Mouse (Mus musculus): ENCODE measurements around the gene Cul7. TPM values are rescaled to one million over a fixed set of nuclear protein-coding genes. Genes with fewer than 3 reads are reported as not detected.

Gene Cul7
- 23.5 and 29.9 TPM in 2 replicates for polyA plus RNA-seq (2012; rRNA removed)

DNA sequence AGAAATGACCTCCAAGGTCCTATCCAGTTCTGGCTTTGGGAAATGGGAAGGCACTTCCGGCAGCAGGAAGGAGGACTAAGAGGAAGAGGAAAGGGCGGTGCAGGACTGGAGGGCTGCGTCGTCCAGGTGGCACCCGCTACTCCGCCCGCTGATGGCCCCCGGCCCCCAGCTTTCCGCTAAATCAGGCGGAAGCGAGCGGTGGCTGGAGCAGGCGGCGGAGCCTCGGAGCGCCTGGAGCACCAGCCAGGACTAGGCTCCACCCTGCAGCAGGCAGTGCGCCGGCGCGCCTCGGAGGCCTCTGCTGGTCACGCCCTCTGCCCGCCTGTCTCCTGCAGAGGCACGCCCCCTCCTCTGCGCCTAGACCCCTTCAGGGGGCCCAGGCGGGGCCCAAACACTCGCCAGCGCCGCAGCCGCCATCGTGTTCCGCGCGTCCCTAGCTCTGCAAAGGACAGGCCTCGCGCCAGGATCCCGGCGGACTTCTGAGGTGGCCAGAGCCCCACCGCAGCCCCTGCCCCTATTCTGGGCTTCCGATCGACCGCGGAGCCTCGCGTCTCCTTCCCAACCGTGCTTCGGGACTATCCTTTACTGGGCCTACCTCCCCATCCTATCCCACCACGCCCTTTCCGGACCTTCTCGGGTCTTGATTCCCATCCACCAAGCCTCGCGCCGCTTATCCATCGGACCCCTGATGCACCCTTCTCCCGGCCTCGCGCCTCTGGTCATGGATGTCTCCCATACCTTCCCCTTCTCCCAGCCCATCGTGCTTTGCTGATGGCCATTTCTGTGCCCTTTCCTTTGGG, at the start of gene Cul7:
Gene Cul7 (plus strand): TSS at position 106 of the 800 bp plus-strand sequence.
- DNase-seq (ENCODE audit: low spot score) = peak; percentile 78

DNA sequence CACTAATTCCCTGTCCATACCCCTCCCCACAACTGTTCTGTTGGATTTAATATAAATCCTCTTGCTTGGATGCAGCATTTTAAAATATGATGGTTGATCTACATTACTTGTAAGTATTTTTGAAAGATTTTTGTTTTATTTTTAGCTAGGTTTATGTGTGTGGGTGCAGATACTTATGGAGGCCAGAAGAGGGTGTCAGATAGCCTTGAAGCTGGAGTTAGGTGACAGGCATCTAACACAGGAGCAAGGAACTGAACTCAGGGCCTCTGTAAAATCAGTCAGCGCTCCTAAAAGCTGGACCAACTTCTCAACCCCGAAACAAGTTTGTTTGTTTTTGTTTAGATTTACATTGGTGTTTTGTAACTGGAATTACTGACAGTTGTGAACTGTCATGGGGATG, 49.6 kb upstream of the Cul7 start:
- DNase-seq (ENCODE audit: low spot score) = no peak

- DNase-seq (ENCODE audit: low spot score) = no peak
Observed at GRCm38 (mm10) chr17:46602212-46602611, 47.9 kb upstream of the Cul7 start.

GRCm38 (mm10) chr17:46603229-46603628, 46.9 kb upstream of the Cul7 start:
- no peak for DNase-seq (ENCODE audit: low spot score)

DNA sequence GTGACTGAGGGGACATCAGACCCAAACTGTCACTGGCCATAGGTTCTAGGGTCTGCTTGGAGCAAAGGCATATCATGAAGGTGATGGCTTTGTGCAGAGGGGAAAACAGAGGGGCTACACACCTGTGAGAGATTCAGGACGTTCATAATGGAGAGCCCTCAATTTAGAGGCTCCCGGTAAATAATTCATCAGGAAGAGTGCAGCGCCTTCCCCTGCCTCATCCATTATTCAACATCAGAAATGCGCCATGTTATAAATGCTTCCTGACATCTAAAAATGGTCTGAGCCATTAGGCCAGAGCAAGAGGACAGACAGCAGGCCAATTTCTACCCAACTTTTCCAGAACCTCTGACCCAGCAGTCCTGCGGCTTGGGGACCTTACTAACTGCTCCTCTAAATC, 45.0 kb upstream of the Cul7 start:
- no peak for DNase-seq (ENCODE audit: low spot score)

DNA sequence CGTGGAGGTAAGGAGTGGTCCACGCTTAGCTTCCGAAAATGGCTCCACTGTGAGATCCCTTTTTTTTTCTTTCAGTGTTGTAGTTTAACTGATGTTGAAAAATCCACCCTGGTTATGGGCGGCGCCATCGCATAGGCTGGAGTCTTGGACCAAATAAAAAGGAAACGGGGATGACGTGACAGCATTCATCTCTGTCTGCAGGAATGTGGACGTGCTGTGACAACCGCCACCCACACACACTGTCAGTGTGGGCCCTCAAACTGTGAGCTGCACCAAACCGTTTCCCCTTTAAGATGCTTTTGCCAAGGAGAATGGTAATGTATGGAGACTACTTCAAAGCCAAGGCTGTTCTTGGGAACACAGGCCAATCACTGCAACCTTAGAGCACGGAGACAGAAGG, 44.1 kb upstream of the Cul7 start:
- no peak for DNase-seq (ENCODE audit: low spot score)

- DNase-seq (ENCODE audit: low spot score) = no peak
Observed at GRCm38 (mm10) chr17:46609721-46610514, 40.2 kb upstream of the Cul7 start.

GRCm38 (mm10) chr17:46611316-46611715, 38.8 kb upstream of the Cul7 start:
- no peak for DNase-seq (ENCODE audit: low spot score)

- no peak for DNase-seq (ENCODE audit: low spot score)
Observed at GRCm38 (mm10) chr17:46612189-46612588, 37.9 kb upstream of the Cul7 start.

GRCm38 (mm10) chr17:46612820-46613219, 37.3 kb upstream of the Cul7 start:
- no peak for DNase-seq (ENCODE audit: low spot score)

DNA sequence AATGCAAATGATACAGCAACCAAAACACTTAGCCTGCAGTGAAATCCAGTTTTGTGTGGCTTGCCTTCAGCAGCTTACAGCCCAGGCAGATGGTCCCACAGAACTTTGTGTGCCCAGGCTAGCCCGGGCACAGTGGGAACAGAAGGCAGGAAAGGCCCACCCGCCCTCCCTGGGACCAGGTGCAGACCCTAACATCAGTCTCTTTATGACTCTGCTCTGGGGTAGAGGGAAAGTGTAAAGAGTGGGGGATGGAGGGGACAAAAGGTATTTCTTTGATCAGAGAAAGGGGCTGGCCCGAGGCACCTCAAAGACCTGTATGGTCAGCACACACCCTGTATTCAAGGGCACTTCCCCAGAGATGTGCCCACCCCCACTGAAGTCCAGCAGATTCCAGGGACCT, 36.9 kb upstream of the Cul7 start:
- DNase-seq (ENCODE audit: low spot score) = no peak

- no peak for DNase-seq (ENCODE audit: low spot score)
Observed at GRCm38 (mm10) chr17:46617799-46618198, 32.3 kb upstream of the Cul7 start.

GRCm38 (mm10) chr17:46618394-46618768, 31.8 kb upstream of the Cul7 start:
- DNase-seq (ENCODE audit: low spot score) = no peak

DNA sequence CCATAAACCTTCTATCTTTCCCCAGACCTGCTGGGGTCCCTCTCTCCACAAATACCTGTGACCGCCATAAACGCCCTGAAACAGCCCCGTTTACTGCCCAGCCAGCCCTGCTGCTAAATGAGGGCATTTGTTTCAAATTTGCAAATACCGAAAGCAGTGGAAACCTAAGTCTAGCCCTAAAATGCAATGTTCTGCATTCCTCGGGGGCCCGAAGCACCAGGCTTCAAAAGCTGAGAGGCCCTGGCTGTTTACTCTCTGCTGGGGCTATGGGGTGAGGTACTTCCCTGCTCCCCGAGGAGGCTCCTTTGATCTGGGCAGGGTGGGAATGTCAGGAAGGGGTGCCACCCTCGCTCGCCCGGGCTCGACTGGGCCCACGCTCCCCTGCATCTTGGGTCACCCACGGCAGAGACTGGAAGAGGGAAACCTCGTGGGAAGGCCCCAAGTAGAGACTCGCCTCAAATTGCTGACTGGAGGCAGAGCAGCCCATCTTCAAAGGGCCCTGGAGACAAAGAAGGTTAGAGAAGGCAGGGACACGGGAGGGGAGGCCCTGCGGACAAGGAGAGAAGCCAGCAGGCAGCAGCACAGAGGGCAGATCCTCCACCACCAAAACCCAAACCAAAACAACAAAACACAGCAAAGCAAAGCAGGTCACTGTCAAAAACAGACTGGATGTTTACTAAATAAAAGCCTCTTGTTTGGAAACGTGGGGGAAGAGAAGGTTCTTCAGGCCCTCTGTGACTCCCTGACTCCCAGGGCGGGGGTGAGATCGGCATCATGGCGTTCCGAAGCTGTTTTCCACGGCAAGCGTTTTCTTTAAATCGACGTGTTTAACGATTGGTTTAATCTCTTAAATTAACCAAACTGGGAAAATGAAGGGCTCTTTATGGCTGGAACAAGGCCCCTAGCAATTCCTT, 31.1 kb upstream of the Cul7 start:
- DNase-seq (ENCODE audit: low spot score) = no peak

- no peak for DNase-seq (ENCODE audit: low spot score)
Observed at GRCm38 (mm10) chr17:46619683-46620357, 30.3 kb upstream of the Cul7 start.

DNA sequence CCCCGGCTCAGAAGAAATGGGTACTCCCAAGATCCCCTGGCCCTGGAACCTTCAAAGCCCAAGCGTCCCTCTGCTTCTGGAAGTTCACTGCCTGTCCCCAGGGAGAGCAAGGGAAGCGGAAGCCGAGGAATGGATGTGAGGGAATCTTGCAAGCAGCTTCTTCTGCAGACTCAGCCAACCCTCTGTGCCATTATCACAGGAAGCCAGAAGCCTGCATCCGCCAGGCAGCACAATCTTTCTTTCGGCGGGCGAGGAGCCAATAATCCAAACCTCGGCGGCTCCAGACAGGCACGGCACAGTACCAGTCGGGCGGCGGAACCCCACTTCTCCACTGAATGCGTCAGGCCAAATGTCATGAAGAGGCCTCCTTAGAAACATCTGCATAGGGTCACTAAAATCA, 28.8 kb upstream of the Cul7 start:
- no peak for DNase-seq (ENCODE audit: low spot score)

DNA sequence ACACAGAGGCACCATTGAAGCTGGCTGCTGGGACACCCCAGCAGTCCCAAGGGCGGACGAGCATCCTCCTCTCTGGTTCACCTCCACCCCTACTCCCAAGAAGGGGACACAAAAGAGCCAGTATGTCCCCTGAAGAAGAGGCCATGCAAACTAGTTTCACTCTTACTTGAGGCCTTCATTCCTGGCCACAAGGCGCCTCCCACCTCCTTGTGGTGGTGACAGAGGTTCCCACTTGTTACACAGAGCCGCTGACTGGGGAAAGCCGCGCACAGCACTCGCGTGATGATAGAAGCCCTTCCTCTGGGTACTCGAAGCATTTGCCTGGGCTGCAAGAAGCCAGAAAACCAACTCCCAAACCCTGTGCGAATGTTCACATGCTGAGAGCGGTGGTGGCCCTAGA, 27.9 kb upstream of the Cul7 start:
- DNase-seq (ENCODE audit: low spot score) = no peak

- DNase-seq (ENCODE audit: low spot score) = no peak
Observed at GRCm38 (mm10) chr17:46623819-46624557, 26.1 kb upstream of the Cul7 start.

DNA sequence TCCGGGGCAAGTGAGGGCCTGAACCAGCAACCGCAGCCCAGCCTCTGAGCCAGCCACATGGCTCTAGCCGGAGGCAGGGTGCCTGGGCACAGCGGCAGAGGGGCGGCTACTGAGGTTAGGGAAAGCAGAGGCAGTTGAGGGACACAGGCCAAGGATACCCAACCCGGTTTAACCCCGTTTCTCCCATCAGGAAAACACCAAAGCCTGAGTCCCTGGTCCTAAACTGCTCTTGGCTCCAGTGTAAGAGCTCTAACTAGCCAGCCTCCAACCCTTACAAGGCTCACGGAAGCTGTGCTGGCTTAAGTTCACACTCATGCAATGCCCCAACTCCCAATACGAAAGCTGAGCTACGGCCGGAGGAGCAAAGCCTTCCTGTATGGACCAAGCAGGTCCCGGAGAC, 25.5 kb upstream of the Cul7 start:
- no peak for DNase-seq (ENCODE audit: low spot score)

- DNase-seq (ENCODE audit: low spot score) = no peak
Observed at GRCm38 (mm10) chr17:46627409-46627808, 22.7 kb upstream of the Cul7 start.

- DNase-seq (ENCODE audit: low spot score) = no peak
Observed at GRCm38 (mm10) chr17:46628471-46628790, 21.7 kb upstream of the Cul7 start.

All from urinary bladder, adult 2 months (tissue).